Mouse (Mus musculus) adrenal gland, postnatal 25 days (tissue): ENCODE data around the gene Tpgs1. TPM values are rescaled to one million over a fixed set of nuclear protein-coding genes. Genes with fewer than 3 reads are reported as not detected.
A peak's percentile ranks its signal among the peaks of the same experiment; 100 is the strongest.
"Not testable (repeated sequence)": the region's sequence is repeated elsewhere in the genome, so short reads cannot be mapped to it uniquely, and the experiment has no call there.

Experiments
- DNase-seq: peaks from one replicate; pipeline ENCODE4 v3.0.0; 2021; ENCODE audit warnings: mixed read lengths
- total RNA-seq: library from RNA; stranded (reverse); gene quantifications from 2 replicates; pipeline ENCODE4 v1.2.3, GENCODE M21; 2021

Gene Tpgs1
- total RNA-seq, 1 experiment from 2014 or later = 36.5 TPM

DNA sequence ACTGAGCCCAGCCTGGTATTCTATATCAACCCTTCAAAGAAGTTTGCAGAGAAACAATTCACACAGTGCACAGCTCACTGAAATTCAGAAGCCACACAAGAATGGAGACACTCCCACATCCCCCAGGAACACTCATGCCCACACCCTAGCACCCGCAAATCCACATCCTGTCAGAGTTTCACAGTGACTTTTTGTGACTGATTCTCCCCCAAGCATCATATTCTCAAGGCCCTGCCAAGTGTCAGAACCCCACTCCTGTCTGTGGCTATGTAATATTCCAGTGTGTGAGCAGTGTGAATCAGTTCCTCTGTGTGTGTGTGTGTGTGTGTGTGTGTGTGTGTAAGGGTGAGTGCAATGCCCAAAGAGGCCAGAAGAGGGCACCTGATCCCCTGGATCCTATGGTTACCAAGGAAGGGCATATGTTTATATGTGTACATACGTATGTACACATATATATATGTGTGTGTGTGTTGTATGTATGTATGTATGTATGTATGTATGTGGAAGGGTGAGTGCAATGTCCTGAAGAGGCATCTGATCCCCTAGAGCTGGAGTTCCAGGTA is 22.9 kb downstream of the Tpgs1 start:
- no peak for DNase-seq

DNA sequence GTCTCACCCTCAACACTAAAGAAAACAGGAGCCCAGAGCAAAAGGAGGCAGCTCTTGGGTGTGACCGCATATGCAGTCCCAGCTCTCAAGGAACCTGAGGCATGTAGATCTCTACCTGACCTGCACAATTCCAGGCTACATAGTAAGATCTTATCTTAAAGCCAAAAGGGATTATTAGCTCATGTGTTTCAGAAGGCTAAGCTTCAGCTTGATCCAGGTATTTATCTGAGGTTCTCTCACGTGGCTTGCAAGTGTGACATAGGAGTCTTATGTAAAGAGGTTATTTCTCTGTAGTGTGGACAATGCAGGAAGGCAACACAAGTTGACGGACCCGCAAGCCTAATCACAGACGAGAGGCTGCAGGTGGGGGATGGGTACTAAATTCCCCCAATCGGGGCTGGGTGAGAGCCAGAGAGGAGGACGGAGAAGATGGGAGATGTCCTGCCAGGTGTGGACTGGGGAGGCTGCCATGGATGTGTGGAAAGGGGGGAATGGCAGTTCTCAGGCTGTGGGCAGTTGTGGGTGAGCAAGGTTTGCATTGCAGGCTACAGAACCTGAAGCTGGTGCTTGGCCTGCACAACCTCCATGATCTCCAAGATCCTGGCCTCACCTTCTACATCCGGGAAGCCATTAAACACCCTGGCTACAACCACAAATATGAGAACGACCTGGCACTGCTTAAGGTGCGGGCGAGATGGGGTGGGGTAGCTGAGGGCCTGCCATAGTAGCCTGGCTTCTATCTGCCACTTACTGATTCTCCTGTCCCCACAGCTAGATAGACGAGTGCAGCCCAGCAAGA is 24.6 kb downstream of the Tpgs1 start:
- DNase-seq = no peak

DNA sequence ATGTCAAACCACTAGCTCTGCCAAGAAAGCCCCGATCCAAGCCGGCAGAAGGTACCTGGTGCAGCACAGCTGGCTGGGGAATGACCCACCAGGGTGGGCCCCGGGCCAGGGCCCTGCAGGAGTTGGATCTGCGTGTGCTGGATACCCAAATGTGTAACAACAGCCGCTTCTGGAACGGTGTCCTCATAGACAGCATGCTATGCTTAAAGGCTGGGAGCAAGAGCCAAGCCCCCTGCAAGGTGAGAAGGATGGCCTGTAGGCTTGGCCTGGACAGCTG is 25.1 kb downstream of the Tpgs1 start:
- no peak for DNase-seq

DNA sequence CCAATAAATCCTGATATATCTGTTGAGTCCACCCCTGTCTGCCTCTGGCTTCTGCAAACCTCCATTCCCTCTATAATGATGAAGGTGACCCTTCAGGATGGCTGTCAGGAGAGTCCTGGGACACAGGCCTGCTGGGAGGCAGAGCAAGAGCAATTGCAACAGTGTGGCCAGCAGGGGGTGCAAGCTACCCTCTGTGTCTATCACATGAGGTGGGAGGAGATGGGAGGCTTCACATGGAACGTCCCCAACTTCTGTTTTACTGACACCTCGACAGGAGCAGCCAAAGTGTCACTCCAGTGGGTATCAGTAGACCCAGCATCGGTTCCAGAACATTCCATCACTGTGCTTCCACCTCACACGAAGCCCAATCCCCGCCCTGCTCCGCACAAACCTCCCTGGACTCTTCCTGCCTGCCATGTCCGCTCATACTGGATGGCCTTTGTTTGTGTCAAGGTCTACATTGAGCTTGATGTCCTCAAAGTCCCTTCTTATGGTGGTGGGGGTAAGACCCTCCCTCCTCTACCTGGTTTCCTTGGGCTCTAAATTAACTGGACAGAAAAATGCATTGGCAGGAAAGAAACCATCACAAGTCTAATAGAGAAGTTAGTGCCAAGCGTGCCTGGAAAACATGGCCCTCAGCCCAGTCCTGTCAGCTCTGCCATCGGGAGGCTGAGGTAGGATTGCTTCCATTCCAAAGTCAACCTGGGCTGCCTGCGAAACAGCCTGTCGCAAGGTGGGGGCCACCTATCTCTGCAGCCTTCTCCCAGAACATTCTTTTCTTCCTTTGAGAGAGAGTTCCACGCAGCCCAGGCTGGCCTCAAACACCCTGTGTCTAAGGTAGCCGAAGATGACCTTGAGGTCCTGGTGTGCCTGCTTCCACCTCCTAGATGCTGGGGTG is 26.3 kb downstream of the Tpgs1 start:
- peak; percentile 85 for DNase-seq

DNA sequence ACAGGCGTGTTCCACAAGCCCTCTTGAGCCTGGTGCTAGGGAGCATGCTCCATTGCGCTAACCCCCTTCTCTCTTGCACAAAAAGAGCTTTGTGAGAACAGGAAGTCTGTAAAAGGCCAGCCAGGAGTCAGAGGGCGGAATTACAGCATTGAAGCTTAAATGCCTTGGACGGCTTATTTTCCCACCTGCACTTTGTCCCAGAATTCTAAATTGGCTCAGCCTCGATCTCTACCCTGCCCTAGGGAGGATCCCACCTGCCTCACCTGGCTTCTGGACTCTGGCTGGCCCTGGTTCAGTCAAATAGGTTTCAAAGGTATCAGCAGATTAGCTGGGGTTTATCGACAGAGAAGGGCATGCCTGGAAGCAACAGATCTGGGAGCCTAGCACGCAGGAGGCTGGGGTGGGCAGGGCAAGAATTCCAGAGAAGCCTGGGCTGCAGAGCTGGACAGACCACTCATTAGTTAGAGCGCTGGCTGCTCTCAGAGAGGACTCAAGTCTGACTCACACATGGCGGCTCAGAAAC is 27.0 kb downstream of the Tpgs1 start:
- DNase-seq = no peak

DNA sequence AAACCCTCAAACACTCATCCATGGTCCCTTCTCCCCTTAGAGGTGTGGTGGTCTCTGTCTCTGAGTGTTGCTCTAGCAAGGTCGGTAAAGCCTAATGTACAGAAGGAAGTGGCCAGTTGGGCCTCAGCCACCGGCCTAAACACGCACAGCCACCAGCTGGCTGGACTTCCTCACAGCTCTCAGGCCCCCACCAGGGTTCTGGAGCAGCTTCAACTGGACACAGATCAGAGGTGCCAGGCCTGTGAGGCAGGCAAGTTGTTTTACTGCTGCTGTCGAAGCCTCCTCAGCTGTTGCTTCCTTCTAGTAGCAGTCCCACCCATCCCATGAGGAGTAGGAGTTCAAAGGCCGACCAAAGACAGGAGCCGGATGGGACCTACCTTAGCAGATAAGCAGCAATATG is 28.7 kb downstream of the Tpgs1 start:
- DNase-seq = no peak

DNA sequence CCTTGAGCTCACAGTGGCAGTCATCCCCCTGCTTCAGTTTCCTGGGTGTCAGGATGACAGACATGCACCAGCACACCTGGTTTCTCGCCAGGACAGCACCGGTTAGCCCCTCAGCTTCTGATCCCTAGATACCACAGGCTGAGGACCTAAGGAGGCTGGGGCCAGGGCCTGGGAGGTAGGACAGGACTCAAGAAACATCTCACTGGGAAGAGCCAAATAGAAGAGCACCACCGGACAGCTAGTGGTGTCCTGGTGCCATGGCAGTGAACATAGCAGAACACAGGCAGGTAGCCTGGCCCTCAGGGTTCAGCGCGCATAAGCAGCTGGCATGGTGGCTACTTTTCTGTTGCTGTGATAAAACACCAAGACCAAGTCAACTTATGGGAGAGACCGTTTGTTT is 29.3 kb downstream of the Tpgs1 start:
- no peak for DNase-seq

DNA sequence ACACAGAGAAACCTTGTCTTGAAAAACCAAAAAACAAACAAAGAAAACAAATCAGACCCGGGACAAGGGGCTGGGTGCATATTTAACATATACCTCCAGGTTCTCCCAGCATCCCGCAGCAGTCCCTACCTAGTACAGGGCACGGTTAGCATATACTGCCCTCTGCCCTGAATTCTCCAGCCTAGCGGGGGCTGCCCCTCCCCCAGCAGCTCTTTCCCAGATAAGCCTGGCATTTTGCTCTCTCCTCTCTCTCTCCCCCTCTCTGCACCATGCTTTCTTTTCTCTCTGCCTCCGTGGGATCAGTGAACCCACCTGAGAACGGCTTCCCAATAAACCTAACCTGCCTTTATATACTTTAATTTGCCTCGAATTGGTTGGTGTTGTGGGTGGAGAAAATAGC is 31.5 kb downstream of the Tpgs1 start:
- no peak for DNase-seq

DNA sequence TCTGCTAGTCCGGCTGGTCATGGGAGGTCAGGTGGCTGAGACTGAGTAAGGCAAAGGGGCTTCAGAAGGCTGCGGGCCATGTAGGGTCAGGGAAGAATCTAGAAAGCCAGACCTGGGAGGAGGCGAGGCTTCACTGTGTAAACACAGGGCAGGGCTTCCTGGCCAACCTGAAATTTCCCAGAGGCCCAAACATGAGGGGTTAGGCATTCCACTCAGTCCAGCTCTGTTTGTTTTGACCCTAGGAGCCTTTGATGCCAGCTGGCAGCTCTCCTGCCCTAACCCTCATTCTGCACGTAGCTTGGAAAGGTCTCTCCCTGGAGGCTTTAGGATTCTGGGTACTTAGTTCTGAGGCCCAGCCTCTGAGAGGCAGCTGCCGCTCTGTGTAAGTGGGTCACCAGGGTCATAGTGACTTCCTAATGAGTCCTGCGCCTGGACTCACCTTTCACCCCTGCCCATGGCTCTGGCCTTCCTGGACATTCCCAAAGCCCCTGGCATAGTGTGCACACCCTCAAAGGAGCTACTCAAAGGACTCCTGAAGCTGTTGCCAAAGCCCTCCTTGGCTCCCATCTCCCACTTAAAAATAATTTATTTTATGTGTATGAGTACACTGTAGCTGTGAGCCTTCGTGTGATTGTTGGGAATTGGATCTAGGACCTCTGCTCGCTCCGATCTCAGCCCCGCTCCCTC is 32.4 kb downstream of the Tpgs1 start:
- no peak for DNase-seq

DNA sequence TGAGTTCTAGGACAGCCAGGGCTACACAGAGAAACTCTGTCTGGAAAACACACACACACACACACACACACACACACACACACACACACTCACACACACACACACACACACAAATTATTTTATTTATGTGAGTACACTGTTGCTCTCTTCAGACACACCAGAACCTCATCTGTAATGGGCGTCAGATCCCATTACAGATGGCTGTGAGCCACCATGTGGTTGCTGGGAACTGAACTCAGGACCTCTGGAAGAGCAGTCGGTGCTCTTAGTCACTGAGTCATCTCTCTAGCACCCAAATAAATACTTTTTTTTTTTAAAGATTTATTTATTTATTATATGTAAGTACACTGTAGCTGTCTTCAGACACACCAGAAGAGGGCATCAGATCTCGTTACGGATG is 33.8 kb downstream of the Tpgs1 start:
- DNase-seq = not testable (repeated sequence)

DNA sequence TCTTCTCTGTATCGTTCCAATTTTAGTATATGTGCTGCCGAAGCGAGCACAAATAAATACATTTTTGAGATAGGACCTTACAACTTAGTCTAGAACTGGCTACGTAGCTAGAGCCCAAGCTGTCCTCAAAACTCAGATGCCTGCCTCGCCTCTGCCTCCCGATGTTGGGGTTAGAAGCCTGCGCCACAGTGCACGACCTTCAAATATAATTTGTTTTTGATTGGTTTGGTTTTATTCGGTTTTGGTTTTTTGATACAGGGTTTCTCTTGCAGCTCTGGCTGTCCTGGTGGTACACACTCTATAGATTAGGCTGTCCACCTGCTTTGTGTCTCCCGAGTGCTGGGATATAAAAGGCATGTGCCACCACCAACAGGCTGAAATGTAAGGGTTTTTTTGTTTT is 34.4 kb downstream of the Tpgs1 start:
- no peak for DNase-seq

DNA sequence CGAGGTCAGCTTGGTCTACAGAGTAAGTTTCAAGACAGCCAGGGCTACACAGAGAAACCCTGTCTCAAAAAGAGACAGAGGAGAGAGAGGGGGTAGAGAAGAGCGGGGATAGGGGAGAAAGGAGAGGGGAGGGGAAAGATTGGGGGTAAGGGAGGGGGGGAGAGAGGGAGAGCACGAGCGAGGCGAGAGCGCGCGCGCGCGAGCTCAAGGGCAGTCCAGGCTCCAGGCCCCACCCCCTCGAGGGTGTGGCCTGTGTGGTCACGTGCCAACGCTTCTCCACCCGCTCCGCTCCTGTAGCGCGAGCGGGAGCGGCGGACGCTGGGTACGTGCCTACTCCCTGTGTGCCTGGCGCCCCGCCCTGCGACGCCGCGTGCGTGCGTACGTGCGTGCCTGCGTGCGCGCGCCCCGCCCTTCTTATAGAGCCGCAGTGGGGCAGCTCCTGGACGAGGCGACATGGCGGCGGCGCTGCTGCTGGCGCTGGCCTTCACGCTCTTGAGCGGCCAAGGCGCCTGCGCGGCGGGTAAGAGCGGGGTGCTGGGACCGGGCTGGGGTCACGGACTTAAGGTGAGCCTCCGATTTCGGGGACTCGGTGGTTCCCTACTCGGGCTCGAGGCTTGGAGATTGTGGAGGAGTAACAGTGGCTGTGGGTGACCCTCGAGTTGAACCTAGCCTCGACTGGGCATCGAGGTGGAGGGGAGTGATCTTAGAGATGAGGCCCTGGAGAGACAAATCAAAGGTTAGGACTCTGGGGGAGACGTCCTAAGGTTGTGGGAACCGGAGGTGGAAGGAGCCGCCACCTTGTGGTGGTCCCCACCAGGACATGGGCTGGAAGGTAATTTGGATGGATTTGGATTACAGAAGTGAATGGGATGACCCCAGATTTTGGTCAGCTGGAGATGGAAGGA is 35.1 kb downstream of the Tpgs1 start, which contains the start of gene Bsg:
TSS of gene Bsg (plus strand) at position 427 of the 905 bp plus-strand sequence.
- DNase-seq = peak; percentile 99

DNA sequence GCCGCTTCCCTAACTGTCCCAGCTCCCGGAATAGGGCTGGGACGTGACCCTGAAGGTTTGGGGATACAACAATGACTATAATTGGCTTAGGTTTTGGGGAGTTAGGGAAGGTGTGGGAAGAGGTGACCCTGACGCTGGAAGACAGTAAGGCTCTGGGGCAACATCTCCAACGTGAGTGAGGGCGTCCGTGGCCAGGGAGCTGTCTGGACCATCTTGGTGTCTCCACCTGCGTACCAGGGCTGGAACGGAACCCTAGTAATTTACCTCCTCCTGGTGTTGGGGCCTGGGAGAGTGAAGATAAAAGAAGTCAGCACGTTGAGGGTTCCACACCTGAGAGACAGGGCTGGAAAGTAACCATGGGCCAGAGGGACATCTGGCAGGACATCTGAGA is 35.8 kb downstream of the Tpgs1 start:
- DNase-seq = no peak

DNA sequence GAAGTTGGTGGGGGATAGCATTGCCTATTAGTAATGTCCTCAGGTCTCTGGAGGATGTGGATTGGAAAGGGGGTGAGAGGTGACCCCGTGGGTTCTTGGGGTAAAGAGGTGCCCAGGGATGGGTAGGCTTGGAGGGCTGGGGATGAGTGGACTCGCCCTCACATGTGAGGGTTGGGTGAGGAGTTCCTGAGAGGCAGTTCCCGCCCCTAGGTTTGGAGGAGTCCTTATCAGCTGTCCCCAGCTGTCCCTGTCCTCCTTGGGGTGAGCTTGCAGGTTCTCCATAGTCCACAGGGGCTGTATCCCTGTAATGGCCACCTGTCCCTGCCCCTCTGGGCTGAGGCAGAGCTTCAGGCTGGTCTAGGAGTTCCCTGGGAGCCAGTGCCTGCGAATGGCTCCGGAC is 36.8 kb downstream of the Tpgs1 start:
- DNase-seq = no peak

DNA sequence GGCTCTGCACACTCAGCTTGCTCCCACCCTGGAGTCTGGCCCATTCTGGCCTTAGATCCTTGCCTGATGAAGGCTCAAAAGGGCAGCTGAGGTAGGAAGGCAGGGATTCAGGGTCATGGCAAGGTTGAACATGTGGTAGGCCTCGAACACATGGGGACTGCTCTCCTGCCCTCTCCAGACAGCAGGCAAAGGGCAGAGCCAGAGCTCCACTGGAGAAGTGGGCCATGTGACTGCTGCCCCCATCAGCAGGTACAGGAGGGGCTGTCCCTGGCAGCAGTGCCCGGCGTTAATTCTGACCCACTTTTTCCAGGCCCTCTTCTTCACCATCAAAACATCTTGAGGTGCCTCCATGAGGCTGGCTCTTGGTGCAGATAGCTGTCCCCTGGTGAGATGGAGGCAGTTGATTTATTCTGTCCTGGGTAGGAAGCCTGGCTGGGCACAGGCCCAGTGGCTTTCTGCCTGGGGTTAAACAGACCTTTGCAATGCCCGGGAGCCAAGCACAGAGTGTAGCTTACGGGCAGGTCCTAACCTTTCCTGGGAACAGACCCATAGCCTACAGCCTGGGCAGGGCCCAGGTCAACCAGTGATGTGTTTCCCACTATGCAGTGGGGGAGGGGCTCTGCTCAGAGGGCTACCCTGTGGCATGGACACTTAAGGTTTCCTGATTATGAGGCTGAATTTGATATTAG is 37.4 kb downstream of the Tpgs1 start:
- no peak for DNase-seq

DNA sequence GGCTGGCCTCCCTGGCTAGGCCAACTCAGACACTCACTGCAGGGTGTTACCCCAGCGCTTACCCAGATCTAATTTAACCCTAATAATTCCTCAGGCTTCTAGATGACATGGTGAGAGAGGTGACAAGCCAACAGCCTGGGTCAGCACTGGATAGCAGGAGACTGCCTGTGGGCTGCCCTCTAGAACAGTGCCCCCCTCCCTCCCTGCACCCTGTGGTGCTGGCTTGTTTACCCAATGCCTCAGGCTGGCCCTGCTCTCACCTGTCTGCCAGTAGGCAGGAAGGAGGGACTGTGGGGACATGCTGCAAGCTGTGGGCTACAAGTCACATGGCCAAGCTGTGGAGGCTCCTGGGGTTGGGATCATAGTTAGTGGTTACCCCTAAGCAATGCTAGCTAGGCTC is 38.0 kb downstream of the Tpgs1 start:
- DNase-seq = no peak

DNA sequence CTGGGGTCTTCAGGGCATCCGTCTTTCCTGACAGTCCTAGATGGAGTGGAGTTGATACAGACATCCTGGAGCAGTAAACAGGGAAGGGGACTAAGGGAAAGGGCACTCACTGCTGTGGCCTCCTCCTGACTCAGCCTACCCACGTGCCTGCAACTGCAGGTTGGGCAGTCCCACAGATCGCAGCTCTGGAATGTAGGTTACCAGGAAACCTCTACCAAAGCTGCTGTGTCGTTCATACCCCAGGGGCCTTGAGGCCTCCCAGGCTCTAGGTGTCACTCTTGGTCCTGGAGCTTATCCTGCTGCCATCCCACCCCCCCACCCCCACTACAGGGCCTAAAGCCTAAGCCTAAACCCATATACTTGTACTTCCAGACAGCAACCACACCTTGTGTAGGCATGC is 38.6 kb downstream of the Tpgs1 start:
- DNase-seq = no peak

DNA sequence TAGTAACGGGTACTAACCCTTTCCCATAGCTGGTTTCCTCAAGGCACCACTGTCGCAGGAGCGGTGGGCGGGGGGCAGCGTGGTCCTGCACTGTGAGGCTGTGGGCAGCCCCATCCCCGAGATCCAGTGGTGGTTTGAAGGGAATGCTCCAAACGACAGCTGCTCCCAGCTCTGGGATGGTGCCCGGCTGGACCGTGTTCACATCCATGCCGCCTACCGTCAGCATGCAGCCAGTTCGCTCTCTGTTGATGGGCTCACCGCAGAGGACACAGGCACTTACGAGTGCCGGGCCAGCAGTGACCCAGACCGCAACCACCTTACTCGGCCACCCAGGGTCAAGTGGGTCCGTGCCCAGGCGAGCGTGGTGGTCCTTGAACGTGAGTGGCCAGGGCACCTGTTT is 39.5 kb downstream of the Tpgs1 start:
- no peak for DNase-seq

DNA sequence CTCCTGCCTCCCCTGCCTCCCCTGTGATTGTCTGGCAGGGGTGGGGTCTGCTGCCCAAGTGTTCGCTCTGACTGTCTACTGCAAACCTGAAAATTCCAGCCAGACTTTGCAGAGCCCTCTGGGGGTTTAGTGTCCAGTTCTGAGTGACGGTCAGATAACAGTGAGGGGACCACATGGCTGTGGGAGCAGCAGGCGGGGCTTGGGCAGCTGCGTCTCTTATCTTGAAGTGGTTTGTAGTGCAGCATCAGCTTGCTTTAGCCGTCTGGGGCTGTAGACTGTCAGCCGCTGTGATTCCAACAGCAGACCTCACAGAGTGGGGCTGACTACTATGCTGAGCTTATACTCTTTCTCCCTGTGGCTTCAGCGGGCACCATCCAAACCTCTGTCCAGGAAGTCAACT is 40.1 kb downstream of the Tpgs1 start:
- DNase-seq = no peak

DNA sequence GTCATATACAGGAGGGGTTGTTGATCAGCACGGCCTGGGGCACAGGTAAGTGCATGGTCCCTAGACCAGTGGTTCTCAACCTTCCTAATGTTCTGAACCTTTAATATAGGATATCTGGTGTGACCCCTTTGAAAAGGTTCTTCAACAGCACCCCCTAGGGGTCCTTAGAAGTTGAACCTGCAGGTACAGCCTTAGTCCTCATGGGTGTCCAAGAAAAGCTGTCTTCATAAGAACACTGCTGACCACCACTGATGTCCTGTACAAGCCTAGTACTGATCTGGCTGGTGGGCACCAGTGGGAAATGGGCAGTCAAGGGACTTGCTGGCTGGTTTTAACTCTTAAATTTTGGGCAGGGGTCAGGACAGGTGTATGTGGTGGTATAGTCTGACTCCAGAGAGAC is 42.9 kb downstream of the Tpgs1 start:
- no peak for DNase-seq
